Mouse (Mus musculus): ENCODE measurements around the gene Ide.

DNA sequence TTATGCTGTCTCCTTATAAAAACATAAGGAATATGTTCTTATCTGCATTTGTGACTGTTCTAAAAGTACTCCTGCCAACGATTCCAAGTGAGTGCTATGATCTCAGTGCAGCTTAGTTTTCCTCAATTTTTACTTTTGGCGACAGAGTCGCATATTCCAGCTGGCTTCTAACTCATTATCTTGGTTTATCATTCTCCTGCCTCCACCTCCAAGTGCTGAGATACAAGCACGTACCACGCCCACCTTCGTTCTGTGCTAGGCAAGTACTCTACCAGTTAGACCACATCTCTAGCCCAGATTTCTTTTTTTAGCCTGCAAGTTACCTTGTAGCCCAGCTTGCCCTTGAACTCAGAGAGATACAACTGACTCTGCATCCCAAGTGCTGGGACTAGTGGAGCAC is 54.5 kb downstream of the Ide start:
- TF ChIP-seq CTCF (IDR thresholded peaks at IDR 0.05; ENCODE audit: low read depth) (no peak), EP300 (IDR thresholded peaks at IDR 0.05; ENCODE audit: low read depth) (no peak)

Data from liver, embryonic 14.5 days (tissue).